Mouse (Mus musculus) ES-E14 (cell line): ENCODE measurements at regions not wholly inside any gene's neighbourhood (a gene's known extent, or its start where the extent isn't known, plus 50 kb on each side); places are given as distances from the start of the nearest gene placed in this dataset.

Experiments
- DNase-seq: peaks from one replicate; pipeline ENCODE4 v3.0.0-alpha.2; 2013; ENCODE audit warnings: low read depth, low spot score
- H3K27ac ChIP-seq: 2 replicates; pipeline ENCODE4 v1.5.1; 2012; ENCODE audit warnings: low read depth, mild to moderate bottlenecking, low read length, moderate library complexity, mixed read lengths; ENCODE audit not compliant: poor library complexity, insufficient read depth, severe bottlenecking
- H3K36me3 ChIP-seq: 2 replicates; pipeline ENCODE4 v1.6.1; 2012; ENCODE audit warnings: mild to moderate bottlenecking, low read length, moderate library complexity, mixed read lengths; ENCODE audit not compliant: control insufficient read depth, poor library complexity, insufficient read depth, severe bottlenecking
- H3K4me1 ChIP-seq, 2 experiments: fragments of 150-350 bp in 1 of 2; sonication (generic) in 1 of 2; 2 replicates each; pipeline ENCODE4 v1.6.1; 2012; ENCODE audit warnings: low read length in 2 of 2, mild to moderate bottlenecking in 1 of 2, mixed read lengths in 1 of 2; ENCODE audit not compliant: control insufficient read depth in 2 of 2, insufficient read depth in 2 of 2, poor library complexity in 1 of 2
- H3K4me3 ChIP-seq, 2 experiments: fragments of 150-350 bp in 1 of 2; sonication (generic) in 1 of 2; 2 replicates each; pipeline ENCODE4 v1.5.1; 2012; ENCODE audit warnings: low read length in 2 of 2, low read depth in 1 of 2, mild to moderate bottlenecking in 1 of 2, mixed read lengths in 1 of 2; ENCODE audit not compliant: insufficient read depth in 1 of 2, poor library complexity in 1 of 2, severe bottlenecking in 1 of 2
- H3K9ac ChIP-seq: 2 replicates; pipeline ENCODE4 v1.6.1; 2012; ENCODE audit warnings: low read depth, mild to moderate bottlenecking, low read length, mixed read lengths; ENCODE audit not compliant: poor library complexity, insufficient read depth, severe bottlenecking
- H3K9me3 ChIP-seq: fragments of 150-350 bp; sonication (generic); 2 replicates; pipeline ENCODE4 v1.6.1; 2012; ENCODE audit warnings: low read depth, mild to moderate bottlenecking, low read length; ENCODE audit not compliant: control insufficient read depth, insufficient read depth
- CHD2 ChIP-seq: IDR thresholded peaks from 2 replicates; pipeline ENCODE4 v1.6.1; 2014; ENCODE audit warnings: mild to moderate bottlenecking, low read depth, low read length, inconsistent platforms
- HCFC1 ChIP-seq: IDR thresholded peaks from 2 replicates; pipeline ENCODE4 v1.6.1; 2012; ENCODE audit warnings: low read length, inconsistent platforms, borderline replicate concordance; ENCODE audit not compliant: insufficient read depth
- MAFK ChIP-seq: IDR thresholded peaks from 2 replicates; pipeline ENCODE4 v1.6.1; 2014; ENCODE audit warnings: mild to moderate bottlenecking, low read depth, low read length, inconsistent platforms; ENCODE audit not compliant: insufficient read depth
- ZC3H11A ChIP-seq: IDR thresholded peaks from 2 replicates; pipeline ENCODE4 v1.6.1; 2012; ENCODE audit warnings: low read depth, mild to moderate bottlenecking, inconsistent platforms, low read length, borderline replicate concordance
- ZNF384 ChIP-seq: IDR thresholded peaks from 2 replicates; pipeline ENCODE4 v1.6.1; 2012; ENCODE audit warnings: low read depth, low read length, inconsistent platforms
- in situ Hi-C, 2 experiments: fragments of 600-800 bp; cut with MboI; formaldehyde crosslinking; loops; one replicate each; pipeline ENCODE4 v1.15.1; 2025; ENCODE audit warnings: low sequenced_read_pairs in 2 of 2, inconsistent platforms in 1 of 2; ENCODE audit not compliant: unreplicated experiment in 2 of 2

DNA sequence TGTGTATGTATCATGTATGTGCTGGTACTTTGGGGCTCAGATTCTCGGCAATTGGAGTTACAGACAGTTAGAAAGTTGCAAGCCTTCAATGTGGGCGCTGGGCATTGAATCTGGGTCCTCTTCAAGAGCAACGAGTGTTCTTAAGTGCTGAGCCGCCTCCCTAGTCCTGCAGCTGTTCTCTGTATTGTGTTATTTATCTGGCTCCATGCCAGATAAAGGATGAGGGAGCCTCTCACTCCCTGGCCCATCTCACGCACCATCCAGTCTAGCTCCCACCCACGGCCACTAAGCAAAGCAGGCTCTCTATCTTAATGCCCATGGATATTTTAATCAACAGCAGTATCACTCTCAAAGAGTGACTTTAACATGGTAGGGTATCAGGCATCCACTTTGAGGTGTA is 84.2 kb downstream of the Cartpt start:
- Histone ChIP-seq H3K4me3 (no peak overlapping the region), H3K36me3 (no peaks in the 10 kb centered on the region), H3K9me3 (no peaks in the 10 kb centered on the region), H3K9ac (no peak overlapping the region), H3K4me1 (no peaks in the 10 kb centered on the region), H3K27ac (no peak overlapping the region)
- in situ Hi-C loops: no loop called here
- DNase-seq: no peak
- TF ChIP-seq CHD2 (no peak), MAFK (no peak), ZC3H11A (no peak), ZNF384 (no peak), HCFC1 (no peak)

DNA sequence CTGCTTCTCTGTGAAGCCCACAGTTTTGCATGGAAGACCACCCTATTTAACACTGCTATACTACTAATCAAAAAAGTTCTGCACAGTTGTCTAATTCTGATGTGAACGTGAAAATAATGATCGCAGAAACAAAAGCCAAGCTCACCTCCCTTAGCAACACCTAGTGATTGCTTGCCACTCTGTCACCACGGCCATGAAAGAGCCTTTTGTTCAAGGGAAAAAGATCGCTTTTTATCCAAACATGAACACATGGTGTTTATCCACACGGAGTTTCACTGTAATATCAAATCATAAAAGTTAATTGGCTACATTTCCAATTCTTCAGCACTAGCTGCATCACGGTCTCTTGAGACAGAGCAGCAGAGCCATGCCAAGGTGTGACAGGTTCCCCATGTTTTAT is 85.1 kb downstream of the Cartpt start:
- in situ Hi-C loops: no loop called here
- Histone ChIP-seq H3K4me1 (no peaks in the 10 kb centered on the region), H3K9me3 (no peaks in the 10 kb centered on the region), H3K4me3 (no peak overlapping the region), H3K27ac (no peak overlapping the region), H3K36me3 (no peaks in the 10 kb centered on the region), H3K9ac (no peak overlapping the region)
- DNase-seq: no peak
- TF ChIP-seq HCFC1: no peak
- TF ChIP-seq ZNF384: no peak
- no peak for TF ChIP-seq ZC3H11A
- TF ChIP-seq CHD2: no peak
- TF ChIP-seq MAFK: no peak

DNA sequence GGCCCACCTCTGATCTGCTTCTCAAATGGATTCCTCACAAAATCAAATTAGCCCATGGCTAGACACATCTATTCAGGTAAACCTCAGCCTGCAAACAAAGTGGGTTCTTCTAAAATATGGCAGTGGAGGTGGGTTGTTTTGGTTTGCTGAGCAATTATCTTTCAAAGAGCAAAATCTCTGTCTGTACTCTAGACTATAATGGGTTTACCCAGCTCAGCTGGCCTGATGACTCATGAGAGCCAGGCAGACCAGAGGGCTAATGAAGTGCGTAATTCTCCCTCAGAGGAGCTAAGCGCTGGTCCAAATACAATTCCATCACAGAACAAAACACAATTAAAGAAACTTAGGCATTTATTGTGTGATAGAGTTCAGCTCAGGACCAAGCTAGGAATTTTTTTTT is 86.1 kb downstream of the Cartpt start:
- H3K9ac ChIP-seq: no peak overlapping the region
- TF ChIP-seq HCFC1 (no peak), CHD2 (no peak), ZNF384 (no peak), MAFK (no peak), ZC3H11A (no peak)
- H3K4me3 ChIP-seq: no peak overlapping the region
- no peaks in the 10 kb centered on the region; a peak in 1 of 4 replicates for H3K4me1 ChIP-seq
- no peaks in the 10 kb centered on the region for H3K36me3 ChIP-seq
- no peak for DNase-seq
- H3K27ac ChIP-seq: no peak overlapping the region
- no peaks in the 10 kb centered on the region for H3K9me3 ChIP-seq
- in situ Hi-C loops: no loop called here

DNA sequence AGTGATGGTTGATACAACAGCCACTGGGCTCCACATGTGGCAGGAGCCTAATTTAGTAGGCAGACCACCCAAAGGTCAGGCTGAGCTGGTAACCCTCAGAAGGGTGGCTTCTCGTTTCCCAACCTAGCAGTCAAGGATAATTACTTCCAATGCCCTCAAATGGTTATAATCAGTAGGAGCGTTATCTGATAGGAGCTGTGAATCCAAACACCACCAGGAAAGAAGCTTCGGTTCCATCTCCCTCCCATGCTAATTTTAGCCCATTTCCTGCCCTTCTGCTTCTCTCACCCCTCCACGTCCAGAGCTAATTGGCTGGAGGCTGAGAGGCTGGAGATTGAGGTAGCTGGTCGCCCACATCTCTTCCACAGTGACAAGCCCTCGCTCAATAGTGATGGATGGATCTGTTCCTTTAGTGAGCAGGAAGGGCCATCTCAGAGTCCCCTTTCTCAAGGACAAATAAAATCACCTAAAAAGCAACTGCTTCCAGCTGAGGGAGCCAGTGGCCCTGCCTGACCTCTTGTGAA is 86.8 kb downstream of the Cartpt start:
- H3K9me3 ChIP-seq: no peaks in the 10 kb centered on the region
- H3K4me3 ChIP-seq: no peak overlapping the region
- H3K27ac ChIP-seq: no peak overlapping the region
- no peak overlapping the region for H3K9ac ChIP-seq
- no peak for TF ChIP-seq ZC3H11A
- TF ChIP-seq ZNF384: no peak
- TF ChIP-seq MAFK: no peak
- TF ChIP-seq HCFC1: no peak
- TF ChIP-seq CHD2: no peak
- H3K36me3 ChIP-seq: no peaks in the 10 kb centered on the region
- no peak for DNase-seq
- in situ Hi-C loops: no loop called here
- no peaks in the 10 kb centered on the region; a peak in 2 of 4 replicates for H3K4me1 ChIP-seq

DNA sequence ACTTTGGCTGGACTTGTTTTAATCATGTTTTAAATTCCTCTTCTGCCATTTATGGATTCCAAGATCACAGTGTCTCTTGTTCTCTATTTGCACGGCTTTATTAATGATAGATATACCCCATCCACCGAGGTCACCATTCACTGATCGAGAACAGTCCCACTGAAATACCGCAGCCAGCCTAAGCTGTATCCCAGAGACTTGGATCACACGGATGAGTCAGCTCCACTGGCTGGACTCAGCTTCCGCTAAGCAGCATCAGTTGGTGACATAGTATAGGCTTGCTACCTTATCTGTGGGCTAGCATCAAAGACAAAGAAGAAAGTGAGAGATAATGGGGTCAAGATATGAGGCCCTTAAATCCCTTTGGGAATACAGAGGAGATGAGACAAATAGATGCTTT is 106.4 kb downstream of the Cartpt start:
- DNase-seq: no peak
- H3K9ac ChIP-seq: no peak overlapping the region
- in situ Hi-C loops: no loop called here
- H3K9me3 ChIP-seq: no peaks in the 10 kb centered on the region
- no peak for TF ChIP-seq ZNF384
- TF ChIP-seq CHD2: no peak
- no peak for TF ChIP-seq ZC3H11A
- no peak for TF ChIP-seq MAFK
- no peak for TF ChIP-seq HCFC1
- H3K36me3 ChIP-seq: no peaks in the 10 kb centered on the region
- H3K4me3 ChIP-seq: no peak overlapping the region
- H3K27ac ChIP-seq: no peak overlapping the region
- H3K4me1 ChIP-seq: no peaks in the 10 kb centered on the region
